Mouse (Mus musculus): Measurements from ENCODE around the gene Coro6.

Gene Coro6

GRCm38 (mm10) chr11:77512891-77513810, 50.9 kb downstream of the Coro6 start:
- DNase-seq (ENCODE audit: low spot score in 2 of 2) = no peak

- no peak for DNase-seq (ENCODE audit: low spot score in 2 of 2)
Observed at GRCm38 (mm10) chr11:77513811-77514170, 51.6 kb downstream of the Coro6 start.

GRCm38 (mm10) chr11:77514281-77514831, 52.1 kb downstream of the Coro6 start:
- no peak for DNase-seq (ENCODE audit: low spot score in 2 of 2)

- no peak for DNase-seq (ENCODE audit: low spot score in 2 of 2)
Observed at GRCm38 (mm10) chr11:77514832-77515636, 52.8 kb downstream of the Coro6 start, which contains the start of gene Abhd15. Gene Abhd15, plus strand, starts transcription at chr11:77515121.

GRCm38 (mm10) chr11:77515637-77516552, 53.7 kb downstream of the Coro6 start, which contains the start of gene Trp53i13:
Gene Trp53i13, minus strand, starts transcription at chr11:77515980.
- no peak for DNase-seq (ENCODE audit: low spot score in 2 of 2)

- no peak for DNase-seq (ENCODE audit: low spot score in 2 of 2)
Observed at GRCm38 (mm10) chr11:77516553-77517425, 54.6 kb downstream of the Coro6 start.

- no peak for DNase-seq (ENCODE audit: low spot score in 2 of 2)
Observed at GRCm38 (mm10) chr11:77518051-77518798, 56.0 kb downstream of the Coro6 start.

- no peak for DNase-seq (ENCODE audit: low spot score in 2 of 2)
Observed at GRCm38 (mm10) chr11:77519043-77519442, 56.8 kb downstream of the Coro6 start, which contains the start of gene Gm10392. Gene Gm10392, minus strand, starts transcription at chr11:77519198.
